Mouse (Mus musculus) E14TG2a.4 (cell line): ENCODE measurements around the gene 1700069L16Rik.

Experiments used
- CTCF ChIP-seq: conservative IDR thresholded peaks from 2 replicates; pipeline ENCODE4 v1.5.1; 2014; ENCODE audit warnings: low read length
- NANOG ChIP-seq: IDR thresholded peaks from 2 replicates; pipeline ENCODE4 v1.6.1; 2014; ENCODE audit warnings: borderline replicate concordance, low read length, mixed read lengths
- POU5F1 ChIP-seq: IDR thresholded peaks from 2 replicates; pipeline ENCODE4 v1.6.1; 2014; ENCODE audit warnings: low read length, borderline replicate concordance

DNA sequence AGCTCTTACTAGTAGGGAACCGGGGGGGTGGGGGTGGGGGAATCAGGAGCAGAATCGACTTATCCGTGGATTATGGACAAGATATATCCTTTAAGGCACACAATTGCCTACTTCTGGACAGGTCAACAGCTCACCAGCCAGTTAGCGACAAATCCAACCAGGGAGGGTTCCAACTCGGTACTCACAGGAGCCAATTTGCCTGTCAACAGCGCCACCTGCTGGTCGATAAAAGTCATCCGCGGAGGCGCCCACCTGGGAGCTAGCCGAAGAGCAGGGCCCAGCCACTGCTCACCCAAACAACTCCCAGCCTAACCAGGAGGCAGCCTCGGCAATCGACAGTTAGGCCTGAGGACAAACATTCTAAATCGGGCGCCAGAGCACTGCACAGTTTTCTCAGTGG, at the start of gene 1700069L16Rik:
- TF ChIP-seq CTCF: peak; percentile 64
- TF ChIP-seq POU5F1: no peak
- no peak for TF ChIP-seq NANOG
